Mouse (Mus musculus) limb, embryonic 14.5 days (tissue): ENCODE data around the gene Zfp219. TPM values are rescaled to one million over a fixed set of nuclear protein-coding genes. Genes with fewer than 3 reads are reported as not detected.

Source experiments
- ATAC-seq: fragments of 200-750 bp; cut with Nextera tagmentation; 2 replicates; pipeline ENCODE4 v1.8.0; 2017; ENCODE audit warnings: low read depth, moderate number of reproducible peaks, moderate TSS enrichment; ENCODE audit not compliant: low FRiP score
- DNase-seq: peaks from one replicate; pipeline ENCODE4 v3.0.0-alpha.2; 2015; ENCODE audit warnings: low spot score
- H3K27ac ChIP-seq: fragments of 300-500 bp; sonication (generic); replicated peaks from 2 replicates; pipeline ENCODE4 v1.5.1; 2014; ENCODE audit warnings: low read depth, mild to moderate bottlenecking, low read length, moderate library complexity, mixed read lengths
- H3K27me3 ChIP-seq: fragments of 300-500 bp; sonication (generic); 2 replicates; pipeline ENCODE4 v1.6.1; 2014; ENCODE audit warnings: low read length, mixed read lengths; ENCODE audit not compliant: control insufficient read depth, insufficient read depth
- H3K36me3 ChIP-seq: fragments of 300-500 bp; sonication (generic); 2 replicates; pipeline ENCODE4 v1.6.1; 2014; ENCODE audit warnings: mild to moderate bottlenecking, low read length, moderate library complexity, mixed read lengths; ENCODE audit not compliant: control insufficient read depth, insufficient read depth
- H3K4me1 ChIP-seq: fragments of 300-500 bp; sonication (generic); 2 replicates; pipeline ENCODE4 v1.6.1; 2014; ENCODE audit warnings: antibody characterized with exemption, low read length, mixed read lengths; ENCODE audit not compliant: control insufficient read depth, insufficient read depth
- H3K4me2 ChIP-seq: fragments of 300-500 bp; sonication (generic); replicated peaks from 2 replicates; pipeline ENCODE4 v1.6.1; 2014; ENCODE audit warnings: low read depth, mild to moderate bottlenecking, low read length, moderate library complexity; ENCODE audit not compliant: severe bottlenecking
- H3K4me3 ChIP-seq: fragments of 300-500 bp; sonication (generic); replicated peaks from 2 replicates; pipeline ENCODE4 v1.5.1; 2014; ENCODE audit warnings: low read length
- H3K9ac ChIP-seq: fragments of 300-500 bp; sonication (generic); 2 replicates; pipeline ENCODE4 v1.6.1; 2014; ENCODE audit warnings: mild to moderate bottlenecking, low read depth, low read length, moderate library complexity; ENCODE audit not compliant: severe bottlenecking
- H3K9me3 ChIP-seq: fragments of 300-500 bp; sonication (generic); 2 replicates; pipeline ENCODE4 v1.6.1; 2016; ENCODE audit warnings: low read length; ENCODE audit not compliant: control insufficient read depth
- POLR2A ChIP-seq: fragments of 200-500 bp; IDR thresholded peaks from 2 replicates; pipeline ENCODE4 v1.8.0; 2012; ENCODE audit warnings: inconsistent platforms, mild to moderate bottlenecking, moderate library complexity, borderline replicate concordance; ENCODE audit not compliant: insufficient read depth, insufficient read length; ENCODE audit errors: extremely low read depth
- WGBS: fragments of 180-500 bp; shearing (Covaris S2); extraction: QIAGEN DNeasy Blood & Tissue Kit; methylation state at CpG from one replicate; pipeline ENCODE4 v1.1.7; 2014; 5-methylcytosine and 5-hydroxymethylcytosine counted together
- polyA plus RNA-seq, 2 experiments: library from polyadenylated mRNA; depleted of rRNA in 1 of 2; stranded (reverse) in 1 of 2; unstranded in 1 of 2; fragments of >200 nt; fragmentation: Nextera tagmentation in 1 of 2; extraction: Ambion mirVana in 1 of 2; gene quantifications; 2 replicates each; pipeline versions ENCODE4 v1.2.1 to v1.2.3; 2012 to 2014

Gene Zfp219
- polyA plus RNA-seq, 2 experiments = 30.3 to 89.4 TPM

- Histone ChIP-seq H3K4me1 (peaks cover 14% of the 10 kb centered on the region; the same call in 1 of the 2 replicates), H3K4me3 (no peak overlapping the region), H3K36me3 (peaks cover 71% of the 10 kb centered on the region), H3K9me3 (no peaks in the 10 kb centered on the region), H3K4me2 (no peak overlapping the region), H3K27ac (no peak overlapping the region), H3K9ac (no peak overlapping the region), H3K27me3 (no peaks in the 10 kb centered on the region)
- ATAC-seq = no peak
- TF ChIP-seq POLR2A = no peak
- WGBS = 74% methylated on average over 8 of the region's 8 CpGs
- no peak for DNase-seq
These were observed 14.3 kb downstream of the Zfp219 start for GRCm38 (mm10) chr14:52006241-52006640.

- Histone ChIP-seq H3K9me3 (no peaks in the 10 kb centered on the region), H3K9ac (no peak overlapping the region), H3K4me2 (no peak overlapping the region), H3K4me3 (no peak overlapping the region), H3K36me3 (peaks cover 77% of the 10 kb centered on the region), H3K27me3 (no peaks in the 10 kb centered on the region), H3K4me1 (peaks cover 11% of the 10 kb centered on the region; the same call in 1 of the 2 replicates), H3K27ac (no peak overlapping the region)
- no peak for ATAC-seq
- 89% methylated on average over 6 of the region's 6 CpGs for WGBS
- no peak for DNase-seq
- no peak for TF ChIP-seq POLR2A
These were observed 14.9 kb downstream of the Zfp219 start for GRCm38 (mm10) chr14:52005616-52006015.

GRCm38 (mm10) chr14:52005141-52005540 lies 15.4 kb downstream of the Zfp219 start:
- H3K27ac ChIP-seq = no peak overlapping the region
- no peak for ATAC-seq
- no peak overlapping the region for H3K9ac ChIP-seq
- H3K4me1 ChIP-seq = peaks cover 6% of the 10 kb centered on the region; the same call in 1 of the 2 replicates
- no peak overlapping the region for H3K4me3 ChIP-seq
- peaks cover 81% of the 10 kb centered on the region for H3K36me3 ChIP-seq
- H3K27me3 ChIP-seq = no peaks in the 10 kb centered on the region
- no peak for TF ChIP-seq POLR2A
- H3K4me2 ChIP-seq = no peak overlapping the region
- 84% methylated on average over 7 of the region's 7 CpGs for WGBS
- no peaks in the 10 kb centered on the region for H3K9me3 ChIP-seq
- DNase-seq = no peak

GRCm38 (mm10) chr14:52003981-52004495 lies 16.5 kb downstream of the Zfp219 start:
- no peak overlapping the region for H3K27ac ChIP-seq

GRCm38 (mm10) chr14:51997483-51997882 lies 23.1 kb downstream of the Zfp219 start:
- H3K4me3 ChIP-seq = no peak overlapping the region
- no peak overlapping the region for H3K9ac ChIP-seq
- no peaks in the 10 kb centered on the region for H3K9me3 ChIP-seq
- H3K36me3 ChIP-seq = peaks cover 93% of the 10 kb centered on the region
- no peak for ATAC-seq
- no peak for TF ChIP-seq POLR2A
- no peak overlapping the region for H3K4me2 ChIP-seq
- no peaks in the 10 kb centered on the region for H3K27me3 ChIP-seq
- no peaks in the 10 kb centered on the region for H3K4me1 ChIP-seq
- DNase-seq = no peak
- 89% methylated on average over 14 of the region's 14 CpGs for WGBS
- no peak overlapping the region for H3K27ac ChIP-seq

More at GRCm38 (mm10) chr14:52003981-52004495, 16.5 kb downstream of the Zfp219 start:
- peak; percentile 54 for DNase-seq
- ATAC-seq = no peak
- Histone ChIP-seq H3K36me3 (peaks cover 89% of the 10 kb centered on the region), H3K27me3 (no peaks in the 10 kb centered on the region), H3K4me1 (0 out of 2 replicates have a peak, but pooled peaks cover under 1% of the 10 kb centered on the region), H3K9ac (no peak overlapping the region), H3K4me2 (no peak overlapping the region), H3K9me3 (no peaks in the 10 kb centered on the region), H3K4me3 (no peak overlapping the region)
- WGBS = 51% methylated on average over 16 of the region's 16 CpGs
- TF ChIP-seq POLR2A = no peak
